Mouse (Mus musculus): ENCODE measurements at regions not wholly inside any gene's neighbourhood (a gene's known extent, or its start where the extent isn't known, plus 50 kb on each side); places are given as distances from the start of the nearest gene placed in this dataset.
A peak's percentile ranks its signal among the peaks of the same experiment; 100 is the strongest.

DNA sequence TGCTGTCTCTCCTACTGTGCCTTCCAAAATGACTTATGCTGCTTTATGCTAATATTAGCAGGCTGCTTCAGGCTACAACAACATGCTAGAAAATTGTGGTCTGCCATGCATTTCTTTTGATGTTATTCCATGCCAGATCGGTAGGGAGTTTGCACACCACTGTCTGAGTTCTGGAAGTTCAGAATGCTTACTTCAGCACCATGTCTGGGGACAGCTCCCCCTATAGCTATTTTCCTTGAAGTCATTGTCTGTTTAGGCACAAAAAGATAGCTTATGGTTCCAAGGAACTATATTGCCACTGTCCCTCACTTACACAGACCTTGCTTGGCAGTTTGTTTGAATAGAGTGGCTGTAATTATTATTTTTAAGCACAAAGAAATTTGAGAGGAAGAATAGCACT is 666.8 kb upstream of the Klhl29 start:
- intact Hi-C loops (cut with DNase I), result no loop called here
- no peak overlapping the region for H3K27ac ChIP-seq
- no peak for DNase-seq
- no peak overlapping the region for H3K4me3 ChIP-seq
- TF ChIP-seq CTCF (IDR thresholded peaks at IDR 0.05), result no peak

DNA sequence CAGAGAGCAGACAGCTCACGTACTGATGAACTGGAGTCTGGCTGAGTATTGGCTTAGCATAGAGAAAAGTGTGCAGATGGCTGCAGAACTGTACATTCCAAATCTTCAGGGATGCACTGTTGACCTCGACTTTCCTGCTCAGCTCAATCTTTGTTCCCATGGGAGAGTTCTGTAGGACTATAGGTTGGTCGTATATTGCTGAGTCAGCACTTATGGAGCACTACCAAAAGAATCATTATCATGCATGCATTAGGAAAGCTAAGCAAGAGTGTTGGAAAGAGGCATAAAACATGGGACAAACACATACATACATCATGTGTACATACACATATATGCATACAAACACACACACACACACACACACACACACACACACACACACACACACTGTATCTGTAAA is 648.6 kb upstream of the Klhl29 start:
- no peak for DNase-seq
- no peak for TF ChIP-seq CTCF (IDR thresholded peaks at IDR 0.05)
- Histone ChIP-seq H3K27ac (no peak overlapping the region), H3K4me3 (no peak overlapping the region)
- intact Hi-C loops (cut with DNase I), result no loop called here

DNA sequence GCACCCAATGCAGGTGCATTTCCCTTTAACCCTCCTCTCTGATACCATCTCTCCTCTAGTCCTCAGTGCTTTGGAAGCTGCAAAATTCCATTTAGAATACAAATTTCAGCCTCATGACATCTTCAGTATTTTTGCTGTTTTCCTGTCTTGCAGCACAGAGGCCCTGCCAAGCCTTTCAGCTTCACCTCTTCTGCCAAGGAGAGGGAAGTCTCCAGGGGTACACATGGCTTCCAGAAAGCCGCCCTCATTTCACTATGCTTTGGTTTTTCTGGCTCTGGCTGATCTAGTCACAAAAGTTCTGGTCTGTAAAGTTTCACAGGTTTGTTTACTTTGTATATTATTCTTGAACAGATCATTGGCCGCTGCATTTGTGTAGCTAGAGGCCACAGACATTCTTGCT is 647.0 kb upstream of the Klhl29 start:
- no peak overlapping the region for H3K4me3 ChIP-seq
- peak; percentile 63 for DNase-seq
- no peak for TF ChIP-seq CTCF (IDR thresholded peaks at IDR 0.05)
- intact Hi-C loops (cut with DNase I), result no loop called here
- peak overlapping the region; percentile 59 for H3K27ac ChIP-seq

DNA sequence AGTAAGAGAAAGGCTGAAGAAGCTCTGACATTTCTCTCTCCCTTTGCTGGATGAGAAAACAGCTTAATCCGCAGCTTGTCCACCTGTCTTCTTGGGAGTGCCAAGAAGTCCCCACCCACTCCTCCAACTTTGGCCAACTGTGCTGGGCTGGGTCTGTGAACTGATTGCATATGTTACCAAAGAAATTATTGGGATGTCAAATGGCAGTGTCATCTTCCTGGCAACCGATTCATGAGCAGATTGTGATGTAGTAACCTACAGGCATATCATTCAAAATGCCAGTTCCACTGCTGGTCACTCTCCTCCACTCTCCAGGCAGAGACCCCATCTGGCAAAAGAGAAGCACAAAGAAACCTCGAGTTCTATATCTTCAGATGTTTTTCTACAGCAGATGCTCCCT is 625.5 kb upstream of the Klhl29 start:
- DNase-seq, result no peak
- intact Hi-C loops (cut with DNase I), result no loop called here
- Histone ChIP-seq H3K4me3 (no peak overlapping the region), H3K27ac (no peak overlapping the region)
- no peak for TF ChIP-seq CTCF (IDR thresholded peaks at IDR 0.05)

DNA sequence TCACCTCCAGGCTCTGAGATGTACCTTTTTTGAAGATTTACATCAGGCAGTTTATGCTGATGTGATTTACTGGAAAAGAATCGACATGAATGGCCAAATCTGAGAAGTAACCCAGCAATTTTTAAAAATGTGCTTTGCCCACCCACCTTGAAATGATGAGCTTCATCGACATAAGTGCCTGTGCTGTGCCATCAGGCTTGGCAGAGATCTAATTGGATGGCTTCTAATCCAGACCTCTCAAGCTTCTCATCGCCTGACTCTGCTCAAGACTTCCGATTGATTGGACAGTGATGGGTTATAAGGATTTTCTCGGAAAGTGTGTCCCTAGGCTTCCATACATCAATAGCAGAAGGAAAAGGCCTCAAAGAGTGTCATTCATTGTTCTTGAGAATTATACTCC is 621.9 kb upstream of the Klhl29 start:
- no peak overlapping the region for H3K4me3 ChIP-seq
- H3K27ac ChIP-seq, result no peak overlapping the region
- no peak for TF ChIP-seq CTCF (IDR thresholded peaks at IDR 0.05)
- intact Hi-C loops (cut with DNase I), result no loop called here
- DNase-seq, result no peak

DNA sequence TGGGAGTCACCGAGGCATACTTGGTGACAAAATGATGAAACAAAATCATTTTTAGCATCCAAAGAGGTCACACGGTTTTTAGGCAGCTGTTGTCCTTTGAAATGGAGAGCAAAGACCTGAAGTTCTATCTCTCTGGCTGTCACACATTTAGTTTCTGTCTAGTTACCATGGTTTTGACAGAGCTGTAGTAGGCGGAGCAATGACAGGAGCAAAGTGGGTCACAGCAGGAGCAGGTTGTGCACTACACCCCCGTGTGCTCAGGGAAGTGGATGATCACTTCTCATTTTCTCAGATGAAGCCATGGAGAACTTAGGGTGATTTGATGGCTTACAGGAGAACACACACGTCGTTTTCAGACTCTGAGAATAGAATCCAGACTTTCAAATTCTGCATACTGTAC is 621.2 kb upstream of the Klhl29 start:
- TF ChIP-seq CTCF (IDR thresholded peaks at IDR 0.05), result no peak
- no peak overlapping the region for H3K27ac ChIP-seq
- no peak overlapping the region for H3K4me3 ChIP-seq
- no peak for DNase-seq
- intact Hi-C loops (cut with DNase I), result no loop called here

DNA sequence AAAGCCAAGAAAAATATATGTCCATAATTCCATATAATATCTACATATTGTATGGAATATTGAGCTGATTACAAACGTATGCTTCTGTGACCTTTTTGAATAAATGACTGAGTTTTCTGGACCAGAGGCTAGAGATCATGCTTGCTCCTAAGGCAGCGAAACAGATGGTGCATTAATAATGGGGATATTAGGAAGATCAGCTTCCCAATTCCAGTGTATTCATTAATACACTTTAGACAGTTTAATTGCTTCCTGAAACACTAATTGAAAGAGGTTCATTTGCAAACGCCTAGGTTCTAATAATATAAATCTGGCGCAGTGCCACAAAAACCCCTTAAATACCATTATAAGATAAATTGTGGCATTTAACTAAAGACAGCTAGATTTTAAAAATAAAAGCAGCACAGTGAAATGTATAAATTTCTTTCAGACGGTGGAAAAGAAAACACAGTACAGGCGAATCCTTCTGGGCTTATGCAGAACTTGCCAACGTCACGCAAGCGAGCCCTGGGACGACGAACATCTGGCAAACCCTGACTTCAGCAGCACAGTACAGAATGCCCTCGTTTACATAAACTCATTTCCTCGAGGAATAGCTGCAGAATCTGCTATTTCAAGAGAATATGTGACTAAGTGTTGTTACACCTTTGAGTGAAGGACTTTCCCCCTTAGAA is 608.6 kb upstream of the Klhl29 start:
- intact Hi-C loops (cut with DNase I), result no loop called here
- DNase-seq, result no peak
- H3K27ac ChIP-seq, result no peak overlapping the region
- no peak for TF ChIP-seq CTCF (IDR thresholded peaks at IDR 0.05)
- no peak overlapping the region for H3K4me3 ChIP-seq

DNA sequence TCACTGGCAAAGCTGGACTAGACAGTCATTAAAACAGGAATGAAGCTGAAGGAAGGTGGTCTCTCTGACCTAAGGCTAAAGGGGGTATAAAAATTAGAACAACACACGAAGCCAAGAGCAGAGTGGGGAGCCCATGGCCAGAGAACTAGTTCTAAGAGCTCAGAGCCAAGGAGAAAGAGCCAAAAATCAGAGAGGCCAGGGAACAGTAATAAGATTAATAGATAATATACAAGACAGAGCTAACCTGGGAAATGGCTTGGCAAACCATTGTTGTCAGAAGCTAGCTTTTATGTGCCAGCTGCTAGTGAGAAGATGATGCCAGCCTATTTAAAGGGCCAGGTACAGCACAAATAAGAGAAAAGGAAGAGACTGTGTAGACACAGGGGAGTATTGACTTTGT is 606.6 kb upstream of the Klhl29 start:
- H3K4me3 ChIP-seq, result no peak overlapping the region
- TF ChIP-seq CTCF (IDR thresholded peaks at IDR 0.05), result no peak
- intact Hi-C loops (cut with DNase I), result no loop called here
- no peak overlapping the region for H3K27ac ChIP-seq
- no peak for DNase-seq

DNA sequence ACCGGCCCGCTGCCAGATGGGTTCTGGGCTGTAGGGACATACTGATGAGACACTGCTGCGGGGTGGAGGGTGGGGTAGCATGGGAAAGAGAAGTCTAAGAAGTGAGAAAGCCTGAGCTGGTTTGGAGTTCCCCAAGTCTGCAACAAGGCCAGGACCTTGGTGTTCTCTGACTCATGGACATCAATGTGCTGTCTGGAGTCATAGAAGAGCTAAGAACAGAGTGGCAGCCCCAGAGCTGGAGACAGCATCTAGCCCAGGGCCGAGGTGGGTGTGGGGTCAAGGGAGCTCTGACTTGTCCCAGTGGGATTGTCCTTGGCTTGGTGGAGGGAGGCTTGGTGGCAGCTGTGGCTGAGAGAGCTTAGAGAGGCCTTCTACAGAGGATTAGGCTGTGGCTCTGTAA is 600.4 kb upstream of the Klhl29 start:
- no peak for DNase-seq
- intact Hi-C loops (cut with DNase I), result no loop called here
- Histone ChIP-seq H3K4me3 (no peak overlapping the region), H3K27ac (no peak overlapping the region)
- TF ChIP-seq CTCF (IDR thresholded peaks at IDR 0.05), result no peak

DNA sequence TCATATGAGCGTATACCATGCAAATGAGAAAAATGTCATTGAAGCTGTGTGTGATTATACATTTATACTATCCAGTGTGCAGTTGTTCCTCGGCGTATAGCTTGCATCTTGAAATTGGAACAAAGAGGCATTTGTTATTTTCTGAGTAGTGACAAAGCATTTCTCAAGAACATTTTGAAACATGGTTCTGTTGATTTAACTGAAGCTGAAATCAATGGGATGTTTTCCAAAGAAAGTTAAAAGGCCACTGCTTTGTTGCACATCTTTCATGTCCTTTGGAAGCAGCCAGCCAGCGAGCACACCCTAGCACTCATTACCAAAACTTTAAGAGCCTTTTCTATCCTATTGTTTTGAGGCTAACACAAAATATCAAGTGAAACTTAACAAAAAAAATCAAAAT is 594.1 kb upstream of the Klhl29 start:
- DNase-seq, result no peak
- TF ChIP-seq CTCF (IDR thresholded peaks at IDR 0.05), result no peak
- Histone ChIP-seq H3K4me3 (no peak overlapping the region), H3K27ac (no peak overlapping the region)
- intact Hi-C loops (cut with DNase I), result no loop called here

DNA sequence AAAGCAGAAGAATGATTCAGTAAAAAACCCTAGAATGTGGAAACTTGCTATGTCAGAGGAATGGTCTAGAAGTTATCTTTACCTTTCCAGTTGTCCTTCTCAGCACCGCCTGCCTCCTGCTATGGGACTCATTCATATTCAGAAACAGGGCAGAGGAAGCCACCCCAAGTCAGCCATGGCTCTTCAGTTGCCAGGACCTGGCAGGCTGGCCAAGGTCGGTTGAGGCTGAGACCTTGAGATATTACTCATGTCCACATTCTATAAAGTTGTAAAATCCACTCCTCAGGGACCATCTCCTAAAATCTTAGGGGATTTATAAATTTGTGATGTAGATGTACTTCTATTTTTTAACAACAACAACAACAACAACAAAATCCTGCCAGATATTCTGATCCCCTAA is 580.7 kb upstream of the Klhl29 start:
- Histone ChIP-seq H3K4me3 (no peak overlapping the region), H3K27ac (no peak overlapping the region)
- TF ChIP-seq CTCF (IDR thresholded peaks at IDR 0.05), result no peak
- intact Hi-C loops (cut with DNase I), result no loop called here
- DNase-seq, result no peak

DNA sequence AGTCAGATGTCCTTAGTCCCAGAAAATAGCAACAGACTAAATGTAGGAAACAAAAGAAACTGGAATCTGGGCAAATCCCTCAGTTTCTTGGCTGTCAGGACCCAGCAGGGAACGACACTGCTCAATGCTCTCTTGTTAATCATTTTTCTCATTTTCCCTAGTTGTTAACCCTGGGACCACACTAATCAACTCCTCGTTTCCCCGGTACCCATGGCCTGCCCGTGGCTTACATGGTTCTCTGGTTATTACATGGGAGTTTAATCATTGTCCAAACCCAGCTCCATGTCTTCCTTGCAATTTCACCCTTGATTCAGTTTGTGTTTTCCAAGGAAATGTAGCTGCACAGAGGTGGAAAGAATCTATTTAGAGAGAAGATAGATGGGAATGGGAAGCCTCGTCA is 580.1 kb upstream of the Klhl29 start:
- intact Hi-C loops (cut with DNase I), result no loop called here
- Histone ChIP-seq H3K27ac (no peak overlapping the region), H3K4me3 (no peak overlapping the region)
- TF ChIP-seq CTCF (IDR thresholded peaks at IDR 0.05), result no peak
- DNase-seq, result no peak

DNA sequence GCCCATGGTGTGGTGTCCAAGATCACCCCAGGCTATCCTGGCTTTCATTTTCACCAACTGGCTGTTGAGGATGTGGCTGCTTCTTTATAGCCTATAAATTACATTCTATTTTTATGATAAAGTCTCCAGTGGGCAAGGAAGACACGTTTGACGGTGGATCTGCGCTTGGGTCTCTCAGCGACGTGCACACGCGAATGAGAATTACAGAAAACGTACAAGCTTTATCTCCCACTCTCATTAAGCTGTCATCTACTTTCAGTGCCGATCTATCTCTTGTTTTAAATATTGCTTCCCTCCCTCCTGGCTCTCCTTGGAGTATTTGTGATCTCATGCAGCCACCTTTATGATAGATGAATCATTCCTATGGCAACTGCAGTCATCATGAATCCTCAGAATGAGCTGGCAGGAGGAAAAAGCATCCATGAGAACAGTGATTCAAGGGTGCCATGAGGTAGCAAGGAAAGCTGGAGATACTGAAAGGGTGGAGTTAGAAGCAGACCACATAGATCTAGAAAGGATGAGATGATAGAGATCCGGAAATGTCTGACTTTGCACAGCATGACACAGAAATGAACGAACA is 568.0 kb upstream of the Klhl29 start:
- no peak overlapping the region for H3K4me3 ChIP-seq
- no peak for DNase-seq
- no peak for TF ChIP-seq CTCF (IDR thresholded peaks at IDR 0.05)
- H3K27ac ChIP-seq, result no peak overlapping the region
- intact Hi-C loops (cut with DNase I), result no loop called here

DNA sequence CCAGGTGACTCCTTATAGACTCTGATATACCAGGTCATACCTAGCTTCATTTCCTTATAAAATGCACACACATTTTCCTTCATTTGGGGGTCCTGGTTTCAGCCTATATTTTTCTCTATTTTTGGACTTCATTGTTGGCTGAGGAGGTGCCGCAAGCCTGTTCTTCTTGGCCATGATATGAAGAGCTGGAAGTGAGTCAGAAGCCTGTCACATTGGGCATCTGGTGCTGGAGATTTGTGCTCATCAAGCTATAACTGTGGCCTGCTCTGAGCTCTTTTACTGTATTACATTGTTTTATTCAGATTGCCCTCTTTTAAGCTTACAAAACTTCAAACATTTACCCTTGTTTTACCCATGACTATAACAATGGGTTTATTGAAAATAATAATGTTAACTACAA is 545.8 kb upstream of the Klhl29 start:
- no peak for DNase-seq
- intact Hi-C loops (cut with DNase I), result no loop called here
- H3K27ac ChIP-seq, result no peak overlapping the region
- TF ChIP-seq CTCF (IDR thresholded peaks at IDR 0.05), result no peak
- no peak overlapping the region for H3K4me3 ChIP-seq

Data from gastrocnemius, adult 2 months (tissue).